Mouse (Mus musculus) E14TG2a.4 (cell line): Measurements from ENCODE around the gene Usp50.

Source experiments
- CTCF ChIP-seq: conservative IDR thresholded peaks from 2 replicates; pipeline ENCODE4 v1.5.1; 2014; ENCODE audit warnings: low read length
- NANOG ChIP-seq: IDR thresholded peaks from 2 replicates; pipeline ENCODE4 v1.6.1; 2014; ENCODE audit warnings: borderline replicate concordance, low read length, mixed read lengths

DNA sequence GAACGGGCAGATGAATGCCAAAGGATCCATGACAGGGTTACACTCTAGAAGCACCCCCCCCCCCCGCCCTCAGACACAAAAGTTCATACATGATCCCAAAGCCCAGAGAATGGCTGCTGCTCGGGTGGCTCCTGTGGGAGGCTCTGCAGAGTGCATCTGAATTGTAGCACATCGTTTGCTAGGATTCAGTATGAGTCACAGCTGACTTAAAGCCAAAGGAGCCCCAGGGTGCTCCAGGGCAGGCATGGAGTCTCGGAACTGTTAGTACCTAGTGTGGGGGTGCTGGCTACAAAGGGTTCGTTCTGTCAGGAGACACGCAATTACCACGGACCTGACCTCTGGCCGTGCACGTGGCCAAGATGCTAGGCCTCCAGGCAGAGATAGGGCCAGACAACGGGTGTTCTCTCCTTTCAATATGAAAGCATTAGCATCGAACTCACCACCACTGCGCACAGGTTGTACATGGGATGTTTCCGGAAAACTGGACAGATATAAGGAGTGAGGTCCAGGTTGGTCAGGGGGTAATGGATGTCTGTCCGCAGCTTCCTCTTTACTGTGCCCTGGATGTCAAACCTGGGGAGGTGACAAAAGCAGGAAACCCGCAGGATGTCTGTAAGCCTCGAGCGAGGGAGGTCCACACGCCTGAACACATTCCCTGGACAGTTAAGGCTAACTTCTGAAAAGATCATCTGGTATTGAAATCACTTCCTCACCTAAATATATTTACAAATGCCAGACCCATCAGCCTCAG is 13.7 kb downstream of the Usp50 start:
- TF ChIP-seq CTCF (no peak), NANOG (no peak)
